Mouse (Mus musculus) hindbrain, embryonic 14.5 days (tissue): ENCODE results near the gene Tent4a. TPM values are rescaled to one million over a fixed set of nuclear protein-coding genes. Genes with fewer than 3 reads are reported as not detected.

Experiments used
- ATAC-seq: fragments of 200-750 bp; cut with Nextera tagmentation; 2 replicates; pipeline ENCODE4 v1.8.0; 2017; ENCODE audit warnings: moderate number of reproducible peaks, mild to moderate bottlenecking, moderate TSS enrichment, moderate library complexity; ENCODE audit not compliant: low FRiP score
- DNase-seq: peaks from one replicate; pipeline ENCODE4 v3.0.0-alpha.2; 2015; ENCODE audit warnings: low spot score
- H3K27ac ChIP-seq: fragments of 300-500 bp; sonication (generic); 2 replicates; pipeline ENCODE4 v1.5.1; 2014; ENCODE audit warnings: mild to moderate bottlenecking, moderate library complexity
- H3K27me3 ChIP-seq: fragments of 300-500 bp; sonication (generic); 2 replicates; pipeline ENCODE4 v1.6.1; 2014; ENCODE audit warnings: mild to moderate bottlenecking, low read length, mixed read lengths; ENCODE audit not compliant: control insufficient read depth, insufficient read depth
- H3K36me3 ChIP-seq: fragments of 300-500 bp; sonication (generic); replicated peaks from 2 replicates; pipeline ENCODE4 v1.6.1; 2014; ENCODE audit not compliant: control insufficient read depth, insufficient read depth
- H3K4me1 ChIP-seq: fragments of 300-500 bp; sonication (generic); replicated peaks from 2 replicates; pipeline ENCODE4 v1.6.1; 2014; ENCODE audit warnings: antibody characterized with exemption, low read length, mixed read lengths; ENCODE audit not compliant: control insufficient read depth, insufficient read depth
- H3K4me2 ChIP-seq: fragments of 300-500 bp; sonication (generic); replicated peaks from 2 replicates; pipeline ENCODE4 v1.6.1; 2014; ENCODE audit warnings: mild to moderate bottlenecking, moderate library complexity
- H3K4me3 ChIP-seq: fragments of 300-500 bp; sonication (generic); replicated peaks from 2 replicates; pipeline ENCODE4 v1.5.1; 2014; ENCODE audit warnings: mild to moderate bottlenecking, low read length
- H3K9ac ChIP-seq: fragments of 300-500 bp; sonication (generic); 2 replicates; pipeline ENCODE4 v1.6.1; 2014
- H3K9me3 ChIP-seq: fragments of 300-500 bp; sonication (generic); 2 replicates; pipeline ENCODE4 v1.6.1; 2016; ENCODE audit warnings: low read length; ENCODE audit not compliant: control insufficient read depth
- WGBS: fragments of 180-500 bp; shearing (Covaris S2); extraction: QIAGEN DNeasy Blood & Tissue Kit; methylation state at CpG from one replicate; pipeline ENCODE4 v1.1.7; 2014; 5-methylcytosine and 5-hydroxymethylcytosine counted together
- polyA plus RNA-seq: library from polyadenylated mRNA; unstranded; fragments of >200 nt; fragmentation: Nextera tagmentation; extraction: Ambion mirVana; gene quantifications from 2 replicates; pipeline ENCODE4 v1.2.1, GENCODE M21; 2014

Gene Tent4a
- polyA plus RNA-seq, 1 experiment from 2014 or later, result 8.9 TPM

DNA sequence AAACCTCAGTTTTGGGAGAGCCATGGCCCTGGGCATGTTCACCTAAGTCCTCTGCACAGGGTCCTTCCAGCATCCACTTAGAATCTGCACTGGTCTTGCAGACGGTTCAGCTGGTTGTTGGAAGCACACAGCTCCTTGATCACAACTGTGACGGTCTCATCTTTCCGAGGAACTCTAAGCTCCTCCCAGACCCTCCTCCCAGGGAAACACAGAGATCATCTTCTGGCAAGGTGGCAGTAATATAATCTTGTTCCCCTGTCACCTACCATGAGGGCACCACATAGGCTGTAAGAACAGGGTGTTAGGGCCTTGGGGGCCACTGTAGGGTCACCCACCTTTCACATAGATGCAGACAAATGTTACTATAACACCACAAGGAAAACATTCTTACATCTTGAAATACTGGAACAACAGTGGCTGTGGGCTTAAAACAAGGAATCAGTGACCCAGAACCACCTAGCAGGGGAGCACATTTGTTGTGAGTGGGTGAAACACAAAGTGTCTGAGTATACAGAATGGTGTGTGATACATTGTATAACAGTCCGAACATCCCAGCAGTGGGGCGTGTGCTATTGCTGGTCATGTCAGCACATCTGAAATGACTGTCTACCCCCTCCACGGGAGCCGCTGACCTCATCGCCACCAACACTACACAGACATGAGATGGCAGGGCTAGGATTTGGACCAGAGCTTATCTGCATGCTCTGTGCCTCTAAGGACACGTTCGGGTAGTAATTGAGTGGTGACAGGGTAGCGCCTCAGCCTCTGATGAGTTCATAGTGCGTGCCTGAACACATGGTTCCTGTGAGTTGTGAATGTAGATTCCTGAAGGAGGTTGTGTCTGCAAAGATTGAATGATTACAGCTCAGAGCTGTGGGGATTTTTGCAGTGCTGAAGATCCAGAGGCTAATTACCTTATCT is 28.5 kb upstream of the Tent4a start:
- Histone ChIP-seq H3K4me1 (no peaks in the 10 kb centered on the region), H3K9me3 (no peaks in the 10 kb centered on the region), H3K27ac (no peak overlapping the region), H3K4me2 (no peak overlapping the region), H3K9ac (no peak overlapping the region), H3K27me3 (no peaks in the 10 kb centered on the region), H3K36me3 (no peaks in the 10 kb centered on the region), H3K4me3 (no peak overlapping the region)
- ATAC-seq (no peak), DNase-seq (no peak)
- 75% methylated on average over 12 of the region's 12 CpGs for WGBS

DNA sequence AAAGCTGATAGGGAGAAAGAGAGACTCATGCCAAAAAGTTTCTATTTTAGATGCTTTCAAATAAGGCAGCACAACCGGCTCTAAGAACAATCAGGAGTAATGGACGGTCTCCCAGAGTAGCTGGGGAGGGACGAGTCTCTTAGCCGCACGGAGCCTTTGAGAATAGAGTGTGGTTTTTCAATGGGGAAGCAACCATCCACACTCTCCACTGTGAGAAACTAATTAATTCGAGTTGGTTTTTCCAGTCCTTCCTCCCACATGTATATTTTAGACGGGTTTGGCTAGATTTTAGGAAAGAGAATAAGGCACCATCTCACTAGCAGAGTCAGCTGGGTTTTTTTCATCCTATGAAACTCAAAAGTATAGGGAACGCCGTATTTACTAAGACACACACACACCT is 27.6 kb upstream of the Tent4a start:
- Histone ChIP-seq H3K9ac (no peak overlapping the region), H3K27ac (no peak overlapping the region), H3K36me3 (no peaks in the 10 kb centered on the region), H3K27me3 (no peaks in the 10 kb centered on the region), H3K4me3 (no peak overlapping the region), H3K9me3 (no peaks in the 10 kb centered on the region), H3K4me2 (no peak overlapping the region), H3K4me1 (no peaks in the 10 kb centered on the region)
- ATAC-seq (no peak), DNase-seq (no peak)
- 84% methylated on average over 9 of the region's 9 CpGs for WGBS

DNA sequence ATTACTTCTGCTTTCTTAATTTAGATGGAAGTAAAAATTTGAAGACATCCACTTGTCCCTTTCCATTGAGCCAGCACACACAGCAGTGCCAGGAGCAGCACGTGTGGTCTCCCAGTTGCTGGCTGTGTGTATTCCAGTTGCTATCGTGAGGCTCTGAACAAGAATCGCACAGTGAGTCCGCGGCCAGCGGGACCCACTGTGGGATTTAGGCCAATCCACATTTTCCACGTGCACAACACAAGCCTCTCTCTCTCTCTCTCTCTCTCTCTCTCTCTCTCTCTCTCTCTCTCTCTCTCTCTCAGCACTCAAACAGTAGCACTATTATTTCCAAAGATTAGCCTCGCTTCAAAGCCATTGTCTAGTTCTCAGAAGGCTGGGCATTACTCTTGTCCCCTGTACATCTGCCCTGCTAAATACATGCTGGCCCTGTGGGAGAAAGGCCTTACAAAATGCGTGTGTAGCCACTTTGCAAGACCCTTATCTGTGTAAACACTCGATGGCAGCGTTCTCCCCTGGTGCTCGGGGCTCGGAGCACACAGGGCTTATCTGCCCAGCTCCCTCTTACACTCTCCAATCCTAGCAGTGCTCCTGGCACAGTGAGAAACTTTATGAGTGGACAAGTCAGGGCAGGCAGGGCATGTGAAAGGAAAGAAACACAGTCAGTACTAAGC is 25.0 kb upstream of the Tent4a start:
- H3K9ac ChIP-seq, result no peak overlapping the region
- ATAC-seq, result peak; percentile 66; the same call in 1 of the 2 replicates
- H3K9me3 ChIP-seq, result no peaks in the 10 kb centered on the region
- H3K4me1 ChIP-seq, result no peaks in the 10 kb centered on the region
- H3K4me2 ChIP-seq, result no peak overlapping the region
- no peak for DNase-seq
- no peak overlapping the region for H3K27ac ChIP-seq
- 19% methylated on average over 13 of the region's 13 CpGs for WGBS
- H3K4me3 ChIP-seq, result no peak overlapping the region
- no peaks in the 10 kb centered on the region for H3K27me3 ChIP-seq
- H3K36me3 ChIP-seq, result no peaks in the 10 kb centered on the region

DNA sequence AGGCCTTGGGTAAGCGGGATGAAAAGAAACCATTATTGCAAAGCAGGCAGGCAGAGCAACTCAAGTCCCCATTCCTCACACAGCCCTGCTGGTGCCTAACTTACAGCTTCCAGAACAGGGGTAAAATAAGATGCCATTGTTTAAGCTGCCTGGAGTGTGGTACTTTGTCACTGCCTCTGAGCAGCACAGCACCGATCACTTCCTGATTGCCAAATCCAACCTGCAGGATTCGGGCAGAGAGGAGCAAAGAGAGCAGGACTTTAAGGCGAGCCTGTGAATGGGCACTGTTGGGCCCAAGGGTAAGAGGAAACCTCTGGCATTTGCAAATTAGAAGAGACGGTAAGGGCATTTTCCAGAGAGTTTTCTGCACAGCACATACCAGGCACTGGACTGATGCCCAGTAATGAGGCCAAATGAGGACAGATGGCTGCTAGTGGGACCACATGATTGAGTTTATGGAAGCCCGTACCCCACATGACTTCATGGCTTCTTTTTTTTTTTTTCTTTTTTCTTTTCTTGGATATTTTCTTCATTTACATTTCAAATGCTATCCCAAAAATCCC is 23.8 kb upstream of the Tent4a start:
- no peak for DNase-seq
- 0 out of 2 replicates have a peak, but pooled peaks have one; percentile 18 for ATAC-seq
- no peak overlapping the region for H3K27ac ChIP-seq
- 67% methylated on average over 6 of the region's 6 CpGs for WGBS
- no peak overlapping the region for H3K4me3 ChIP-seq
- H3K4me2 ChIP-seq, result no peak overlapping the region
- H3K36me3 ChIP-seq, result no peaks in the 10 kb centered on the region
- H3K9ac ChIP-seq, result no peak overlapping the region
- no peaks in the 10 kb centered on the region for H3K9me3 ChIP-seq
- no peaks in the 10 kb centered on the region for H3K4me1 ChIP-seq
- H3K27me3 ChIP-seq, result no peaks in the 10 kb centered on the region

DNA sequence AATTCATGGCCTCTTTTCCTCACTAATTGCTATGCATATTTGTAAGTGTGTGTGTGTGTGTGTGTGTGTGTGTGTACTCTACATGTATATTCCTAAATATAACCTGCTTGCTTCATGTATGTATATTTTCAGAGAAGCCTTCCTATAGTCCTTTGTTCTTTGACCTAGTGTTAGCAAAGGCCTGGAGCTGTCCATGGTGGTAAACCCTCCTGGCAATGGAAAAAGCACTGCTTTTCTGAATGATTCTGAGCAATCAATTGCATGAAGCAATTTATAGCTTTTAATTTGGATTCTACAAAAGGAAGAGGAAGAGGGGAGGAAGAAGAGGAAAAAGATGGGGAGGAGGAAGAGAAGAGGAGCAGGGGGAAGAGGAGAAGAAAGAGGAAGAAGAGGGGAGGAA is 22.3 kb upstream of the Tent4a start:
- H3K27ac ChIP-seq, result no peak overlapping the region
- no peak overlapping the region for H3K4me2 ChIP-seq
- H3K36me3 ChIP-seq, result no peaks in the 10 kb centered on the region
- ATAC-seq (no peak), DNase-seq (no peak)
- H3K9me3 ChIP-seq, result no peaks in the 10 kb centered on the region
- no peak overlapping the region for H3K9ac ChIP-seq
- no peaks in the 10 kb centered on the region for H3K27me3 ChIP-seq
- H3K4me3 ChIP-seq, result no peak overlapping the region
- H3K4me1 ChIP-seq, result no peaks in the 10 kb centered on the region

DNA sequence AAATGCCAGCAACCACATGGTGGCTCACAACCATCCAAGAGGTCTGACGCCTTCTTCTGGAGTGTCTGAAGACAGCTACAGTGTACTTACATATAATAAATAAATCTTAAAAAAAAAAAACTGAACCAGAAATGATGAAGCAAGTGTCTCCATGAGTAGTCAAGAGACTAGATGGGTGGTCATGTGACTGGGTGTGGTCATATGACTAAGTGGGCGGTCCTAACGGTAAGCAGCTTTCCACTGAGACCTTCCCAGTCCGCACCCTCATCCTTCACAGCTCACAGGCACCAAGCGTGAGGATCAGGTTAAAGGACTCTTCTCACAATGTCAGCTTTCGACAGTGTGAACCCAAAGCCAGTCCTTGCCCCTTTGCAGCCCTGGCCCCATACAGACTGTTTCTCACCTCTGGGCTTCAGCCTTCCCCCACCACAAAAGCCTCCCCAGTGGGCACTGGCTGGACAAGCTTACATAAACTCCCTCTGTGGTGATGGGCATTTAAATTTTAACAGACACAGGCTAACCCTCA is 21.6 kb upstream of the Tent4a start:
- H3K9me3 ChIP-seq, result no peaks in the 10 kb centered on the region
- H3K9ac ChIP-seq, result no peak overlapping the region
- no peaks in the 10 kb centered on the region for H3K27me3 ChIP-seq
- H3K4me3 ChIP-seq, result no peak overlapping the region
- WGBS, result 85% methylated on average over 6 of the region's 6 CpGs
- no peak for ATAC-seq
- H3K36me3 ChIP-seq, result no peaks in the 10 kb centered on the region
- DNase-seq, result no peak
- no peak overlapping the region for H3K4me2 ChIP-seq
- H3K27ac ChIP-seq, result no peak overlapping the region
- no peaks in the 10 kb centered on the region for H3K4me1 ChIP-seq

DNA sequence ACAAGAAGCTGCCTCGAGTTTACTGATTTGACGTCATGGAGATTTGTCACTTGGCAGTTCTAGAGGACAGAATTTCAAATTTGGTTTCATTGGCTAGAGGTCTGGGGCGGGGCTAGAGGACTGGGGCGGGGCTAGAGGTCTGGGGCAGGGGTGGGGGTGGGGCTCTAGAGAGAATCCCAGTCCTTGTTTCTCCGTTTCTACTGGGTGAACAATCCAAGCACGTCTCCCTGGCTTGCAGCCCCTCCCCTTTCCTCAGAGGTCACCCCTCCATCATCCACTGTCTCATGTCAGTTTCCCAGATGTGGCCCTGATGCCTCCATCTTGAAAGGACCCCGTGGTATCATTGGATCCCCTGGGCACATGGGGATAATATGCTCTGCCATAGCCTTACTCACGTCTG is 20.6 kb upstream of the Tent4a start:
- Histone ChIP-seq H3K4me2 (no peak overlapping the region), H3K4me1 (no peaks in the 10 kb centered on the region), H3K9me3 (no peaks in the 10 kb centered on the region), H3K36me3 (no peaks in the 10 kb centered on the region), H3K4me3 (no peak overlapping the region), H3K27me3 (no peaks in the 10 kb centered on the region), H3K27ac (no peak overlapping the region), H3K9ac (no peak overlapping the region)
- ATAC-seq (no peak), DNase-seq (no peak)
- WGBS, result 35% methylated on average over 8 of the region's 8 CpGs

DNA sequence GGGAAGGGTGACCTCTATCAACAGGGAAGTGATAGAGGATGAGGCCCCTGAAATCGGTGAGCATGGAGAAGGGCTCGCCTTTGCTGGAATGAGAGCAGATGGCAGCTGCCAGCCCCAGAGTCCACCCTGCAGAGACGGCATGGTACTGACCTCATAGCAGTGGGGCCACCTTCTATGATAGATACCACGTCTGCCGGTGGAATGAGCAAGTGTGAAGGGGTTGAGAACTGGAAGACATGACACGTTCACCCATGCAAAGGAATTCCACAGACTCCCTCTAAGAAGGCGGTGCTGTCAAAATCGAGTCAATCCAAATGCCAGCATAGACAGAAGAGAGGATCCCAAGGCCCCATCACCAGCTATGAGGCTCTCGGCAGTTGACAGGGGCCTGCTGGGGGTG is 19.8 kb upstream of the Tent4a start:
- WGBS, result 74% methylated on average over 9 of the region's 9 CpGs
- ATAC-seq, result no peak
- no peak overlapping the region for H3K4me3 ChIP-seq

DNA sequence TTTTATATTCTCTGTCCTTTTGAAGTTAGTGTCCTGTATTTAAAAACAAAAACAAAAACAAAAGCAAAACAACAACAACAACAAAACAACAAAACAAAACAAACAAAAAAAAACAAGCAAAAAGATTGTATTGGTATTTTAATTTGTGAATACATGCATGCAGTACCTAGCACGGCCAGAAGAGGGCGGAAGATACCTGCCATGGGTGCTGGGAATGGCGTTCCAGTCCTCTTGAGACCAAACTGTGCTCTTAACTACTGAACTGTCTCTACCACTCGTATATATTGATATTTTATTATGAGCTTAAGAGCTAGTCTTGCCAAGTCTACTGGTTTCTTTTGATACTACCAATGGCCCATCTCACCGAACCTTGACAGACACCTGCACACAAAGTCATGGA is 18.6 kb upstream of the Tent4a start:
- no peaks in the 10 kb centered on the region for H3K4me1 ChIP-seq
- no peak overlapping the region for H3K27ac ChIP-seq
- ATAC-seq, result no peak
- no peak overlapping the region for H3K9ac ChIP-seq
- no peaks in the 10 kb centered on the region for H3K36me3 ChIP-seq
- DNase-seq, result peak; percentile 42
- WGBS, result 25% methylated on average over 5 of the region's 5 CpGs
- no peak overlapping the region for H3K4me3 ChIP-seq
- H3K4me2 ChIP-seq, result no peak overlapping the region
- no peaks in the 10 kb centered on the region for H3K9me3 ChIP-seq
- no peaks in the 10 kb centered on the region for H3K27me3 ChIP-seq

More for the DNA sequence above, 19.8 kb upstream of the Tent4a start:
- Histone ChIP-seq H3K36me3 (no peaks in the 10 kb centered on the region), H3K4me2 (no peak overlapping the region), H3K9ac (no peak overlapping the region), H3K27ac (no peak overlapping the region), H3K4me1 (no peaks in the 10 kb centered on the region), H3K9me3 (no peaks in the 10 kb centered on the region), H3K27me3 (no peaks in the 10 kb centered on the region)
- no peak for DNase-seq
